Mouse (Mus musculus): Measurements from ENCODE around the gene Slc35a3. TPM values are rescaled to one million over a fixed set of nuclear protein-coding genes. Genes with fewer than 3 reads are reported as not detected.
"Not testable (repeated sequence)": the region's sequence is repeated elsewhere in the genome, so short reads cannot be mapped to it uniquely, and the experiment has no call there.

Slc35a3 gene
- 10 to 100 TPM; 16.4 to 16.9 TPM for total RNA-seq (2021)

GRCm38 (mm10) chr3:116712436-116712881 is at the start of gene Slc35a3:
Slc35a3 (minus strand) TSS chr3:116712831.
- DNase-seq = no peak

- DNase-seq = no peak
Observed at GRCm38 (mm10) chr3:116752818-116753217, 40.2 kb upstream of the Slc35a3 start.

DNA sequence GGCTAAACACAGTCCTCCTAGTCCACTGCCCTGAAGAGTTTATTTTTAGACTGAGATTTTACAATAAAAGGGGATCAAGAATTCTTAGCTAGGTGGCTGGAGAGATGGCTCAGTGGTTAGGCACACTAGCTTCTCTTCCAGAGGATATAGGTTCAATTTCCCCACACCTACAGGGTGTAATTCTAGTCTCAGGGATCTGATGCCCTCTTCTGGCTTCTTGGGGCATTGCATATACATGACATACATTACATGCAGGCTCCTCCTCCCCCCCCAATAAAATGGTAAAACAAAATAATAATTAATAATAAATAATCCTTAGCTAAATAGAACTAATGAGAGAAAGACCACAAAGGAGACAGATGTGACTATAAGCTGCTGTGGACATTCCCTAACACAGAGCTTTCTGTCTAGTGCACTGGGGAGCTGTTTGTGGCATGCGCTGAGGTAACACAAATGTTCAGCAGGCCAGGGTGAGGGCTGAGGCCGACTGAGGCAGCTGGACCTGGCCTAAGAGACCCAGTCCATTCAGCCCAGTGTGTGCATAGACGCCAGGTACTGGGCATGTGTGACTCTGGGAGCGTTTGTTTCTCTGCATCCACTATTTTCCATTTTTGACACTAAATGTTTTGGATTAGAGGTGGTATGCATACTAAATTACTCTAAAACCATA is 38.7 kb upstream of the Slc35a3 start:
- DNase-seq = no peak

DNA sequence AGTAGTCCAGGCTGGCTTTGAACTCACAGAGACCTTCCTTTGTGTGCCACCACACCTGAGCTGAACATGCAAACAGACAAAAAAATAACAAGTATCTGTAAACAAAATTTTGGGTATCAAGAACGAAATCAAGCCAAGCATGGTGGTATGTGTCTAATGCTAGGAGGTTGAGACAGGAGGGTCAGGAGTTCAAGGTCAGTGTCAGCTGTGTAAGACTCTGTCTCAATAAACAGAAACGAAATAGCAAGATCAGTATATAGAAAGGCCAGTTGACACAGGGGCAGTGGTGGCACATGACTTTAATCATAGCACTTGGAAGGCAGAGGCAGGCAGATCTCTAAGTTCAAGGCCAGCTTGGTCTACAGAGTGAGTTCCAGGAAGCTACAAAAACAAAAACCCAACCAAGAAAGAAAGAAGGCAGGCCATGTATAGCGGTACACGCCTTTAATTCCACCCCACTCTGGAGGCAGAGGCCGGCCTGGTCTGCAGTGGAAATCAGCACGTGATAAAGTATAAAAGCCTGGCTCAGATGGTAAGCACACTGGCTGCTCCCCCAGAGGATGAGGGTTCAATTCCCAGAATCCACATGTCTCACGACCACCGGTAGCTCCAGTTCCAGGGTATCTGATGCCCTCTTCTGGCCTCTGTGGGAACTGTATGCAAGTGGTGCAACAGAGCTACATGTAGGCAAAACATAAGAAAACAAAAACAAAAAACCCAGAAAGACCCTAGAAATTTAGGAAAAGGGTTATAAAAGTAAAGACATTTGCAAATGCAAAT is 36.0 kb upstream of the Slc35a3 start:
- DNase-seq = peak in 1 of 2 experiments; percentile 16

DNA sequence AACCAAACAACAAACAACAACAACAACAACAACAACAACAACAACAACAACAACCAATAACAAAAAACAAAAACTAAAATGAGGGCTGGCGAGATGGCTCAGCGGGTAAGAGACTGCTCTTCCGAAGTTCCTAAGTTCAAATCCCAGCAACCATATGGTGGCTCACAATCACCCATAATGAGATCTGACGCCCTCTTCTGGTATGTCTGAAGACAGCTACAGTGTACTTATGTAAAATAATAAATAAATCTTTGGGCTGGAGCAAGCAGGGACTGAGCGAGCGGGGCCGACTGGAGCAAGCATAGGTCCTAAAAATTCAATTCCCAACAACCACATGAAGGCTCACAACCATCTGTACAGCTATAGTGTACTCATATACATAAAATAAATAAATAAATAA is 35.0 kb upstream of the Slc35a3 start:
- DNase-seq = not testable (repeated sequence)

DNA sequence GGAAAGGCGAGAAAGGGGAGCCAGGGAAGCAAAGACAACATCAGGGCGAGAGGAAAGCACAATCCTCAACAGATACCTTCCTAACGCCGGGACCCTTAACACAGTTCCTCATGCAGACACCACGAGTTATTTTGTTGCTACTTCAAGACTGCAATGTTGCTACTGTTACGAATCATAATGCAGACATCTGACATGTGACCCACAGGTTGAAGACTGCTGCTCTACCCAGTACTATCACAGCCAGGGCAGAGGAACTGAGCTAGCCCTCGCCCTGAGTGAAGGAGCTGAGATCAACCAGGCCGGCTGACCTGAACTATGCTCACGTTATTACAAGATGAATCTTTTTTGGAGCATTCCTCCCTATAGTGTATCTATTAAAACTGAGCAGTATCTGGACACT is 28.3 kb upstream of the Slc35a3 start:
- DNase-seq = no peak

- DNase-seq = no peak
Observed at GRCm38 (mm10) chr3:116740106-116740505, 27.5 kb upstream of the Slc35a3 start.

DNA sequence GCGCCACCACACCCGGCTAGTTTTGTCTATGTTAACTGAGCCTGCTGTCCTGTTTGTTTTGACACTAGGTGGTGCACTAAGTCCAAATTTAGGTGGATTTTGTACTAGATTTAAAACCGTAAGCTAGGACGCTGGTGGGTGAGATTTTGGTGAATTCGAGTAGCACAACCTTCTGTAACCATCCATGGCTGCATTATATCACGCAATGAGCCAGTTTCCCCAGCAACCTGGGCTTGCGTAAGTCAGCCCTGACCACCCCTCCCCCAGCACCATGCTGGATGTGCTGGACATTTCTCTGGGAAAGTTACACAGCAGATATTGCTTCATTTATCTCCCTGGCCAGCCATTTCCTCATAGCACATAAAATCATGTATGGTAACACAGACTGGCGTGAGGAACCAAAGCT is 24.7 kb upstream of the Slc35a3 start:
- no peak for DNase-seq

GRCm38 (mm10) chr3:116729483-116730174 is 17.0 kb upstream of the Slc35a3 start:
- no peak for DNase-seq

- no peak for DNase-seq
Observed at GRCm38 (mm10) chr3:116726807-116727206, 14.2 kb upstream of the Slc35a3 start.

DNA sequence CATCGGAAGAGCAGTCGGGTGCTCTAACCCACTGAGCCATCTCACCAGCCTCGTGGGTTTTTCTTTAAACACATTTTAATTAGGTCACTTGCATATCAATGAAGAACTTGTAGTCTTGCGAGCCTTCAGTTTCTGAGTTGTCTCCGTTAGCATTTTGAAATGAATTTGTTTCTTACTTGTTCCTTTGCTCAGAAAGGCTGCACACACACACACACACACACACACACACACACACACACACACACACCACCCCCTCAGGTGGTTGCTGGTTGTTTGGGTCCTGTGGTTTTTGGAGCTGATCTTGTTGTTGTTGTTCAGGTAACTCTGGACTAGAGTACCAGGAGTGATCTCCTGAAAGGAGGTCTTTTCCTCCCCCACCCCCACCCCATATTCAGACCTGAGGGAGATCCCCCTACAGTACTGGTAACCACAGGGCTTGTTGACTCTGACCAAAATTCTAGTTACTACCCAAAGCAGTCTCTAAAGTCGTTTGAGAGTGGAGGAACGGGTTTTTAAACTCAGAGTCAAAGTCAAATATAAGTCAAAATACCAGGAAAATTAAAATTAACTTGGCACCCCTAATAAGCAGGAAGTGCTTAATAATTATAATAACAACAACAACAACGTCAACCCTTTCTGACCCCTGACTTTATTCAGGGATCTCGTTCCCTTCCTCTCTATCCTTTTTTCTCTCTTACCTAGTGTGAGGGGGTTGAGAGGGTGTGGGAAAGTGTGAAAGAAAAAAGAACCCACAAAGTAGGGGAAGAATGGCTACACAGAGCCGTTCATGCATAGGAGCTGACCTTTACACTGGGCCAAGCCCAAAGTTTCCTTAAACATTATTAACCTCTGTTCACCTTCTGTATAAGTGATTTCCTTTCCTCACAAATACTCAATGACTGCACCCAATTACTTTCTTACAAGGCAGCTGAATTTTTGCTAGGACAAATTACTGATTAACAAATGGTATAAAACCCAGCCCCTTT is 11.2 kb upstream of the Slc35a3 start:
- DNase-seq = no peak

GRCm38 (mm10) chr3:116722980-116723379 is 10.3 kb upstream of the Slc35a3 start:
- no peak for DNase-seq

DNA sequence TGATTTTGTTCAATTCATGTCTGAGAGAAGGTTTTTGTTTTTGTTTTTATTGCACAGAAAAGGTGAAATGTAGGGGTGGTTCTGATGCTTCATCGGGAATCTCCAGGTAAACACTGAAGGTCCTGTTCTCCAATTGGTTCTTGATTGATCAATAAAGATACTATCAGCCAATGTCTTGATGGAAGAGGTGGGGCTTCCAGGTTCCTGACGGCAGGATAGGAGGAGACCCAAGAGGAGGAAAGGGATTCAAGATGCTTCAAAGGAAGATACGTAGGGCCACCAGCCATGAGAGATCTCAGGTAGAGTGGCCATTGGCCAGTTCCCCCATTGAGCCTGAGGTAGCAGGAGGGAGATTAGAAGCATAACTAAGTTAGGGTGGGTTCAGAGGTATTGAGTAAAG is 6.3 kb upstream of the Slc35a3 start:
- DNase-seq = no peak

GRCm38 (mm10) chr3:116713031-116713430 is 400 bp upstream of the Slc35a3 start:
- DNase-seq = no peak

DNA sequence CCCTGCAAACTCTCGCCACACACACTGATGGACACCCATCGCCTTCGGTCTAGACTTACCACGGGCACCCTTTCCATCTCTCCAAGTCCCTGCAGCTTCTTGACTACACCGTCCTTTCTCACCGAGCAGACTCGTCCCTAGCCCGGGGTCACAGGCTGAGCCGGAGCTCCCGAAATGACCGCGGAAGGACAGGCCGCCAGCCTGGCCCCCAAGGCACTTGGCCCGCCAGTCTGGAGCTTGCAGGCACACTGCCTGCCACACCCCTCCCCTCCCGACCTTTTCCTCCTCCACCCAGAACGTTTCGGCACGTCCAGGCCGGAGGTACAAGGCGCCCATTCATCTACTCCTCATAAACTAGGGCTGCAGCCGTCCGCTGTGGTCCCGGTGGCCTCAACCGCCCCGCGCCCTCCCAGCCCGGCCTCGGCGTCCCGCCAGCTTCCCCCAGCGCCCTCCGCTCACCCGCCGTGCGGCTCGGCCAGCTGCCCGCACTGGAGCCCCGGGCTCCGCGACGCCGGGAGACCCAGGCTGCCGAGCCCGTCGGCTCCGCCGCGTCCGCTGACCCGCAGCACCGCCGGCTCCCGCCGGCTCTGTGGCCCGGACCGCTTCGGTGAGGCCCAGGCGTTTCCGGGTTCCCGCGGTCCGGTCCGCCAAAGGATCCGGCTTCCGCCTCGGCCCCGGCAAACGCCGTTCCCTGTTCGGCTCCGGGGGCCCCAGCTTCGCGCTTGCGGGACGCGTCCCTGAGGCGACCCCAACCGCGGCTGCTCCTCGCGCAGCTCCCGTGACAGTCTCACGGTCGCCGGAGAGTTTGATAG is 801 bp downstream of the Slc35a3 start:
- peak; percentile 80 to 82 for DNase-seq

- DNase-seq = no peak
Observed at GRCm38 (mm10) chr3:116710941-116711340, 1.7 kb downstream of the Slc35a3 start.

GRCm38 (mm10) chr3:116705637-116706204 is 6.9 kb downstream of the Slc35a3 start:
- DNase-seq = no peak

DNA sequence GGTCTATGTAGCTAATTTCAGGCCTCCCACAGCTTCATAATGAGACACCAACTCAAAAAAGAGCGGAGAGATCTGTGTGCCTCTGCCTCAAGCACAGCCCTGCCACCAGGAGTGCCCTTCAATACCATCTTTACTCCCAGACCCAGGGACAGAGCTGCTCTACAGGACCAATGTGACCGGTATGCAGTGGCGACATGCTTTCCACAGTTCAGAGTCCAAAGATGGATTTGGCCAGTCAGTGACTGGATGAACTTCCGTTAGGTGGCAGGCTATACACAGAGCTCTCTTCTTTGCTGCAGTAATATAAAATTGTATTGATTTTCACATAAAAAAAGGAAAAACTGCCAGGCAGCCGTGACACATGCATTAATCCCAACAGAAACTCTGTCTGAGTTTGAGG is 8.8 kb downstream of the Slc35a3 start:
- no peak for DNase-seq

- no peak for DNase-seq
Observed at GRCm38 (mm10) chr3:116702647-116703272, 9.9 kb downstream of the Slc35a3 start.

- no peak for DNase-seq
Observed at GRCm38 (mm10) chr3:116701601-116702000, 11.0 kb downstream of the Slc35a3 start.
